Mouse (Mus musculus): ENCODE results near the gene Pgpep1.

Pgpep1 gene

GRCm38 (mm10) chr8:70660273-70660725, at the start of gene Pgpep1:
Gene Pgpep1 (minus strand): TSS chr8:70660388.
- no peak for DNase-seq (ENCODE audit: low spot score)

- no peak for DNase-seq (ENCODE audit: low spot score)
Observed at GRCm38 (mm10) chr8:70709794-70710193, 49.6 kb upstream of the Pgpep1 start.

DNA sequence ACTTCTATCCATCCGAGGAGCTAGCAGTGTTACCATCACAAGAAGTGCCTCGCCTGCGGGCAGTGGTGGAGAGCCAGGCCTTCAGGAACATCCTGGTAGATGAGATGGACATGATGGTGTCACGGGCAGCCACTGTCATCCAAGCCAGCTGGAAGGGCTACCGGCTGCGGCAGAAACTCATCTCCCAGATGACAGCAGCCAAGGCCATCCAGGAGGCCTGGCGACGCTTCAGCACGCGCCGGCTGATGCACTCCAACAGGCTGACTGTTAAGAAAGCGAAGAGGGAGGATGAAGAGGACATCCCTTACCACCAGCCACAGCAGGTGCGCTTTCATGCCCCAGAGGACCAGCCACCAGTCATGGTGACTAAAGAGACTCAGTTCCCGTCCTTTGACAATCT, 48.1 kb upstream of the Pgpep1 start:
- DNase-seq (ENCODE audit: low spot score) = no peak

DNA sequence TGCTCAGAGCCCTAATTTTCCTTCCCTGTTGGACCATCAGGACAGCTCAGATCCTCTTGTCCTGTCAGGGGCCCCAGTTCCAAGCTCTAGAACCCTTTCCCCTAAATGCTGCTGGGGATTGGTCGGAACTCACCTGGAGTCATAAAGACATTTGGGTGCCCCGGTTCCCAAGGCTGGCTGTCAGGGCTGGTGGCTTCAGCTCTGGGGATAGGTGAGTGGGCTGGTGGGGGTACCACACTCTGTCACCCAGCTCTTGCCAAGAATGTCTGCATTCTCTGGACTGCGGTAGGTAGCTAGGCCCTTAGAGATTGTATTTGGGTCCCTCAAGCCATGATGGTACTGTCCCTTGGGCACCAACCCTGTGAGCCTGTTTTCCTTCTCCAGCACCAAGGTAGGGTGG, 43.1 kb upstream of the Pgpep1 start, which contains the start of gene Iqcn:
Gene Iqcn, plus strand, starts transcription at position 171 of the 400 bp plus-strand sequence.
- no peak for DNase-seq (ENCODE audit: low spot score)

DNA sequence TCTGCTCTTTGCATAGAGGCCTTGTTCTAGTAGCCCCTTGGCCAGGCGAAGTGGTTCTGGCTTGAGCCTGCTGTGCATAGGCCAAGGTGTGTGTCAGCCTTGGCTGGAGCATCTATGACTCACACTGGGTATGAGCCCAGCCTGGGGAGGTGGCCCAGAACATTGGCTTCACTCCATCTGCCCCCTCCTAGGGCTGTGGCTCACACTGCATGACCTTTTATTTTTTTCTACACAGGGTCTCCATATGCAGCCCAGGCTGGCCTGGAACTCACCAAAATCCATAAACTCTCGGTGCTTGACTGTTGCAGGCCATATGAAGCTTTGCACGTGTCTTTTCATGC, 42.6 kb upstream of the Pgpep1 start:
- peak; percentile 57 for DNase-seq (ENCODE audit: low spot score)

- no peak for DNase-seq (ENCODE audit: low spot score)
Observed at GRCm38 (mm10) chr8:70701982-70702841, 42.0 kb upstream of the Pgpep1 start.

DNA sequence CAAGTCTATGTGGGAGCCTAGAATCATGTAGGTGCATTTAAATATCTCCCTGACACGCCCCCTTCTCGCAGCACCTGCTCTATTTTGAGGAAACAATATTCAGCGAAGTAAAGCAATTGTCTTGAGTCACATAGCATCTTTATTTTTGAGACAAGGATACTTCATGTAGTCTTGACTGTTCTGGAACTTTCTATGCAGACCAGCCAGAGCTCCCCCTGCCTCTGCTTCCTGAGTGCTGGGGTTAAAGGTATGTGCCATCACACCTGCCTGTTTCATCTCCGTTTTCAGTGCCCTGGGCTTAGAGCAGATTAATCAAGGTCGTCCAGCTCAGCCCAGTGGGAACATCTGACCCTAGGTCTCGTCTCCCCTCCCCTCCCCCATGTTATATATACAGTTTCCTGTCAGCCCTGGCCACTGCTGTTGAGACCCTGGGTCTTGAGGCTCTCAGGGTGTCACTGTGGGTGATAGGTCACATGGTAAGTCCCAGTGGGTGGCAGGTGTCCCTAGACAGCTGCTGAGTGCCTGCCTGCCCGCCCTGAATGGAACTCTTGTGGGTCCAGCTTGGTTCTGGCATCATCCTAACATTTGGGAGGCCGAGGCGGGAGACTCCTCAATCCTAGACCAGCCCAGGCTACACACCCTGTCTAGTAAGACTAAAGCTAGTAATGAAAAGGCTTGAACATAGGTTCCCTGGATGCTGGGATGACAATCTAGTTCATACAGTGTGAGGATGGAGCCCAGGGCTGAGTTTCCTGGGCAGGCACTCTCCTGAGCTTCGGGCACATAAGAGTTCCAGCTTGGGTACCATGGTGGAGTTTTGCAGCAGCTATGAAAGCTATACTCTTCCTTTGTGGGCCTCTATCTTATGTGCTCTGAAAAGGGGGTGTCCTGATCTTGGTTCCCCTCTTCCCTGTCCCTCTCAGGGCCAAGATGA, 41.1 kb upstream of the Pgpep1 start:
- DNase-seq (ENCODE audit: low spot score) = no peak

- peak; percentile 78 for DNase-seq (ENCODE audit: low spot score)
Observed at GRCm38 (mm10) chr8:70700555-70700922, 40.4 kb upstream of the Pgpep1 start.

GRCm38 (mm10) chr8:70699834-70700554, 39.8 kb upstream of the Pgpep1 start:
- DNase-seq (ENCODE audit: low spot score) = peak; percentile 67

DNA sequence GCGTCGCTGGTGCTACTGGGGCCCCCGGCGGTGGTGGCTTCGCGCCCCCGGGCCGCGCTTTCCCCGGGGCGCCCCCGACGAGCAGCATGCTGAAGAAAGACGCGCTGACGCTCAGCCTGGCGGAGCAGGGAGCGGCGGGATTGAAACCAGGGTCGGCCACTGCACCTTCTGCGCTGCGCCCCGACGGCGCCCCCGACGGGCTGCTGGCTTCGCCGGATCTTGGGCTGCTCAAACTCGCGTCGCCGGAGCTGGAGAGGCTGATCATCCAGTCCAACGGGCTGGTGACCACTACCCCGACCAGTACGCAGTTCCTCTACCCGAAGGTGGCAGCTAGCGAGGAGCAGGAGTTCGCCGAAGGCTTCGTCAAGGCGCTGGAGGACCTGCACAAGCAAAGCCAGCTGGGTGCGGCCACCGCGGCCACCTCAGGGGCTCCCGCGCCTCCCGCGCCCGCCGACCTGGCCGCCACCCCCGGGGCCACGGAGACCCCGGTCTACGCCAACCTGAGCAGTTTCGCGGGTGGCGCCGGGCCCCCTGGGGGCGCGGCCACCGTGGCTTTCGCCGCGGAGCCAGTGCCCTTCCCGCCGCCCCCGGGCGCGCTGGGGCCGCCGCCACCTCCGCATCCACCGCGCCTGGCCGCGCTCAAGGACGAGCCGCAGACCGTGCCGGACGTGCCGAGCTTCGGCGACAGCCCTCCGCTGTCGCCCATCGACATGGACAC, 39.1 kb upstream of the Pgpep1 start:
- no peak for DNase-seq (ENCODE audit: low spot score)

GRCm38 (mm10) chr8:70698310-70699109, 38.3 kb upstream of the Pgpep1 start, which contains the start of gene Jund:
Gene Jund (plus strand): TSS chr8:70698949.
- DNase-seq (ENCODE audit: low spot score) = peak; percentile 99

- no peak for DNase-seq (ENCODE audit: low spot score)
Observed at GRCm38 (mm10) chr8:70697366-70698250, 37.4 kb upstream of the Pgpep1 start.

DNA sequence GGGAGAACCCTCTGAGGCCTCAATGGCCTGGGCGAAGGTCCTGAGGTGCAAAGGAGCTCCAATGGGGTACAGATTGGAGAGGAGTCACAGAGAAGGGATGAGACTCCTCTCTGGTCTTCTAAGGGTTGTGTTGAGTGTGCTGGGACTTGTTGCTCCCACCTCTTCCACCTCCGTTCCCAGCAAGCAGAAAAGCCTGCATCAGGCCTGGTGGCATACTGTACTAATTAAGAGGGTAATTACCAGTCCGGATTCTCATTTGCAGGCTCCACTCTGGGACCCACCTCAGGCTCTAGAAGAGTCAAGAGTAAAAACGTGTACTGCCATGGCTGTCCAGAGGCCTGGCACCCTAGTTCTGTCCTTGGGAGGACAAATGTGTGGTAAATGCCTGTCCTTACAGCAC, 36.8 kb upstream of the Pgpep1 start:
- no peak for DNase-seq (ENCODE audit: low spot score)

- peak; percentile 70 for DNase-seq (ENCODE audit: low spot score)
Observed at GRCm38 (mm10) chr8:70696019-70696885, 36.1 kb upstream of the Pgpep1 start.

GRCm38 (mm10) chr8:70695318-70696018, 35.3 kb upstream of the Pgpep1 start:
- no peak for DNase-seq (ENCODE audit: low spot score)

DNA sequence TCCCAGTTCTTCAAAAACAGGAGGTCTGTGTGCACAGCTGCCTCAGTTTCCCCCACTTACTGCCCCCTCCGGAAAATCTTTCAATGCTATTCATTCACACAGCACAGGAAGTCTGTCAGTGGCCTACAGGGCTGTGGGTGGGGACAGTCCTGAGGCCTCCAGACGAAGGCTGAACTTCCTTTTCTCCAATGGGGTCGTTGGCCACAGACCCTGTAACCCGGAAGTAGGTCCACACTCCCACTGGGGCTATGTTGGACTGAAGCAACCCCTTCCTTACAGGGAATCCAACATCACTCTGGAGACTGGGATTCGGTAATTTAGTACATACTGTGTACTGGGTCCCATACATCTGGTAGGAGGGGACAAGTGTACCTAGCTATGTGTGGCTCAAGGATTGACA, 33.4 kb upstream of the Pgpep1 start:
- DNase-seq (ENCODE audit: low spot score) = no peak

DNA sequence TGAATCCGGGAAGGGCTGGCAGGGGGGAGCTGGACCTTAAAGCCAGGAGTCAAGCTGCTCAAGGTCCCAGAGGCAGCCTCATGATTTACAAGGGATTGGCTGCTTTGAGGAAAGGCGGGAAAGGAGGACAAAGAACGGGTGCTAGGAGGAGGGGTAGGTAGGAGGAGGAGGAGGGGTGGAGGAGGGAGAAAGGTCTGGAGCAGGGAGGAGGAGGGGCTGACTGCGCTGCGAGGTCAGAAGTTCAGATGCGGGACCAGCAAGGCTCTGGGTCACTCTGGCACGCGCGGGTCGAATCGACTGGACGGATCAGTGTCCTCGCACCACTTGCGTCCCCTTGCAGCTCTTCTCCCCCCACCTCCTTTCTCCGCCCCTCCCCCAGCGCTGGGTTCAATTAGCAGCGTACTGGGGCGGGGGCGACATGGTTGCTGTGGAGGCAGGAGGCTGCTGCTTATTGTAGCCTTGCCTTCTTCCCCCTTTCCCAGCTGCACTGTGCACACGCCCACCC, 31.6 kb upstream of the Pgpep1 start:
- no peak for DNase-seq (ENCODE audit: low spot score)

DNA sequence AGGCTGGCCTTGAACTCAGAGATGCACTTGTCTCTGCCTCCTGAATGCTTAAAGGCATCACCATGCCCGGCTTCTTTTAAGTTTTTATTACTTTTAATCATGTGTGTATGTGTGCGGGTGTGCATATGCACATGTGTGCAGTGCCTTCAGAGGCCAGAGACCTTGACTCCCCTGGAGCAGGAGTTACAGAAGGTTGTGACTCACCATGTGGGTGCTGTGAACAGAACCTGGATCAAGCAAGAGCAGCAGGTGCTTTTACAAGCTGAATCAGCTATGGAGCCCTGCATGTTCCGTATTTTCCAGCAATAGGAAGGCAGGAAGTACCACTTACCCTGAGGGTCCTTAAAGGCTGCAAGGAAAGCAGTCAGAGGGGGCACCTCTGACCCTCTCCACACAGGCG, 31.0 kb upstream of the Pgpep1 start:
- DNase-seq (ENCODE audit: low spot score) = no peak
